Mouse (Mus musculus) adrenal gland, postnatal 4 days (tissue): Measurements from ENCODE around the gene Gm4969. TPM values are rescaled to one million over a fixed set of nuclear protein-coding genes. Genes with fewer than 3 reads are reported as not detected.
A peak's percentile ranks its signal among the peaks of the same experiment; 100 is the strongest.

Experiments used
- DNase-seq, 2 experiments: peaks; one replicate each; pipeline ENCODE4 v3.0.0; 2021 to 2022; ENCODE audit warnings: low spot score in 2 of 2, mixed read lengths in 2 of 2
- total RNA-seq, 2 experiments: library from RNA; stranded (reverse); gene quantifications; 2 replicates each; pipeline ENCODE4 v1.2.3; 2021

Gm4969 gene
- total RNA-seq, 2 experiments from 2014 or later = 0.59 to 0.98 TPM

DNA sequence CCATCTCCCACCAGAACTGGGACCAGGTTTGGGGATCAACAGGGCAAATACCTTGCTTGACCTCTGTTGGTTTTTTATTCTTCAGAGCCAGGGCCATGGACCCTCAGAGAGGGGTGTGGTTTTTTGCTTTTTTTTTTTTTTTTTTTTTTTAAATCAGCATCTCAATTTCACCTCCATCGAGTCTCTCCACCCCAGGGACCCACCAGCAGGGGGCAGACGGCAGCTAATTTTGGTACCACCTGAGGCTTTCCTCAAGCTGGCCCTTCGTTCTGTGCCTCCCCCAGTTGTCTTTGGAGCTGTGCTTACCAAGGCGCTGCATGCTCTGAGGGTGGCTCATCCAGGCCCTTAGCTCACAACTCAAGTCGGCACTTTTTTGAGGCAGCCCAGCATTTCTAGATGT, 19.2 kb upstream of the Gm4969 start:
- no peak for DNase-seq

DNA sequence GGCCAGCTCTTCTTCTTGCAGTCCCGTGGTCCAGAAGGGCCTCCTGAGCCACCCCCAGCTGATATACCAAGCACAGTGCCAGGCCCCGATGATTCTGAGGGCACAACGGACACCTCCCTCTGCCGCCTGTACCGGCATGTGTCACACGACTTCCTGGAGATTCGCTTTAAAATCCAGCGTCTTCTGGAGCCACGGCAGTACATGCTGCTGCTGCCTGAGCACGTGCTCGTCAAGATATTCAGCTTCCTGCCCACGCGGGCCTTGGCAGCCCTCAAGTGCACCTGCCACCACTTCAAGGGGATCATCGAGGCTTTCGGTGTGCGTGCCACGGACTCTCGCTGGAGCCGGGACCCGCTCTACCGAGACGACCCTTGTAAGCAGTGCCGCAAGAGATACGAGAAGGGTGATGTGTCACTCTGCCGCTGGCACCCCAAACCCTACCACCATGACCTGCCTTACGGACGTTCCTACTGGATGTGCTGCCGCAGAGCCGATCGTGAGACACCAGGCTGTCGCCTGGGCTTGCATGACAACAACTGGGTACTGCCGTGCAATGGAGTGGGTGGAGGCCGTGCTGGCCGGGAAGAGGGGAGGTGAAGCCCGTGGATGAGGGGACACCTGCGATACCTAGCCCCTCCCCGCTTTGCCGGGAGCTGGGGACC, 18.6 kb upstream of the Gm4969 start:
- no peak for DNase-seq

DNA sequence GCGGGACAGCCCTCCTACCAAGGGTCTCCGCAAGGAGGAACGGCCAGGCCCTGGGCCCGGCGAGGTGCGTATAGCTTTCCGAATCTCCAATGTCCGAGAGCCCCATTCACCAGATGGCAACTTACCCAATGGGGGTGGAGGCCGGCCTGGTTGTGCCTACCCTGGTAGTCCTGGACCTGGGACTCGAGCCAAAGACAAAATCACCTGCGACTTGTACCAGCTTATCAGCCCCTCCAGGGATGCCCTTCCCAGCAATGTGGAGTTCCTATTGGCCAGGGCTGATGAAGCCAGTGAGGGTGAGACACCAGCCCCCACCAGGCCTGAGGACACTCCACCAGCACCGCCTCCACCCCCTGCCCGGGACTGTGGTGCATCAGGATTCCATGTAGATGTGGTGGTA, 18.0 kb upstream of the Gm4969 start:
- DNase-seq = no peak

DNA sequence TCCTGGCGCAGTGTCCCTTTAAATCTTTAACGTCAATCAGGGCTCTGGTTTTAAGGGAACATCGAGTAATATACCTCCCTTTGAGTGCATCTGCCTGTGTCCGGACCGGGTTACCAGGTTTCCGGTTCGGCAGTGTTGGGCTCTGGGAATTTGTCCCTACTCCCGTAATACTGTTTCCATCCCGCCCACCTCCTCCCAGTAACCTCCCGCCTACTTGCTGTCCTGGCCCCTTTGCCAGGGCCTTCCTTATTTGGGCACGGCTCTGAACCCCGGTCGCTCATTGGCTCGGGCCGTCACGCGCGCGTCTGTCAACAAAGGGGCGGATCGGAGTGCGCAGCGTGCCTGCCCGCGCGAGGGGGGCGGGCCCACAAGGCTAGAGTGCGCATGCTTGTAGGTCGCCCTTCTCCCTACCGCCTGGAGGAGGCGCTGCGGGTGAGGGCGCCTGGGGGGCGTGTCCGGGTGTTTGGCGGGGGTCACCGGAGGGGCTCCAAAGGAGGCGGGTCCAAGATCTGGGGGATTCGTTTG, 13.2 kb upstream of the Gm4969 start:
- peak; percentile 92 to 98 for DNase-seq

DNA sequence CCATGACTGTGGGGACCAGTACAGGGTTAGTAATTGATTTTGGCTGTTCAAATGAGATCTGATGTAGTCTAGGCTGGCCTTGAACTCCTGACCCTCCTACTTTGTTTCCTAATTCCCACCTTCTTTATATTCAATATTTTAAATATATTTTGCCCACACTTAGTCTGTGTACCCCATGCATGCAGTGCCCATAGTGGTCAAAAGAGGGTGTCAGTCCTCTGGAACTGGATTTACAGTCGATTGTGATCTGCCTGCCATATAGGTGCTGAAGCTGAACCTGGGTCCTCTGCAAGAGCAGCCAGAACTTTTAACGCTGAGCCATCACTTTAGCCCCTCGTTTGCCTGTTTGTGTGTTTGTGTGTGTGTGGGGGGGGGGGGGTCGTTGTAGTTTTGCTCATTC, 12.5 kb upstream of the Gm4969 start:
- DNase-seq = no peak

DNA sequence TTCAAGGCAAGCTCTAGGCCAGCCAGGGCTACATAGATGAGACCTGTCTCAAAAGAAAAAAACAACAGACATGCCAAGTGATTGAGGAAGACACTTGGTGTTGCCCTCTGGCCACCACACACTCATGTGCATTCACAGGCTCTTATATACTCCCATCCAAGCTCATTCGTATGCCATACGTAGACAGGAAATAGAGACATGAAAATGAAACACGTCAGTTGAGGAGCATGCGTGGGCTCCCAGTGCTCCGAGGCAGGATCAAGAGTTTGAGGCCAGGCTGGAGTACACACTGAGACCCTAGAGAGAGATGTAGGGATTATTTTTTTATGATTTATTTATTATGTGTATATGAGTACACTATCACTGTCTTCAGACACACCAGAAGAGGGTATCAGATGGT, 11.2 kb upstream of the Gm4969 start:
- DNase-seq = no peak

DNA sequence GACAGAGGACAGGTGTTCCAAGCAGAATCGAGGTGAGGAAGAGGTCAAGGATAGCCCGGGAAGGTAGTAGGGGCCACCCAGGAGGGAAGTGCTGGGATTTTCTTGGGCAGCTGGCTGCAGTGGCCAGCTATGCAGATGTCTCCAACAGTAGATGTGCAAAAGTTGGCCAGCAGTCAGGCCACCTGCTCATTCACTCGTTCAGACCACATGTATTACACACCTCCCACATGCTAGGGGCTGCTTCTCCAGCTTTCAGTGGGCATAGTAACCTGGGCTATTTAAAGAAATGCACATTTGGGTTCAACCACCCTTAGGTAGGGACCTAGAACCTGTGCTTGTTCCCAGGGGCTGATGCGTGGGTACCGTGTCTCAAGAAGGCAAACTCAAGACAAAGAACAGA, 9.6 kb upstream of the Gm4969 start:
- DNase-seq = no peak

DNA sequence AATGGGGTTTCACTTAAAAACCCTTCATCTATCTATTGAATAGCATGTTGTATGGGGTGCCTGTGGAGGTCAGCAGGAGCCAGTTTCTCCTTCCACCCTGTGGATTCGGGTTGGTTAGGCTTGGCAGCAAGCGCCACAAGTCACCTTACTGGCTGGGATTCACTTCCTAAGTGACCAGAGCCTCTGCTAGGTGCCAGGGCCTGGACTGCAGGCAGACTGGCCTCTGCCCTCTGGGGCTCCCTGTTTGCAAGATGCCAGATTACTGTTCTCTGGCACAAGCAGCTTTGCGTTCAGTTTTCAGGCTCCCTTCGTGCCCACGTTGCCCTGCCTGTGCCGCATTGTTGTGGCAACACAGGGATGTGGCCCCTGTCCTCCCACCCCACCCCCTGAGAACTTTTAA, 6.5 kb upstream of the Gm4969 start:
- no peak for DNase-seq

DNA sequence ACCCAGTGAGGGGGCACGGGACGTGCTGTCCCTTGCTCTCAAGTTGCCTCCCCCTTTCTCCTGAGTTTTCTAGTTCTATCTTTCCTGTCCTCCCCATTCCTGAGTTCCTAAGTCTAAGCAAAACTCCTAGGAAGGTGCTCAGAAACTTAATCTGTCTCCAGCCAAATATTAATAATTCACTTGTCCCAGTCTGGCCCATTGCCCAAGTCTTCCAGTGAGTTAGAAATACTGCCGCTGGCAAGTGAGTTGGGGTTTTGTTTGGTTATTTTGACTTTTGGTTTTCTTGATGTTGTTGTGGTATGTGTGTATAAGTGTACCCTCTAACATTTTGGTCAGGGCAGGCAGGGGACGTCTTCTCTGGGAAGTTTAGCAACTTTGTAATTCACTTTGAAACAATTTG, 3.5 kb upstream of the Gm4969 start:
- no peak for DNase-seq

DNA sequence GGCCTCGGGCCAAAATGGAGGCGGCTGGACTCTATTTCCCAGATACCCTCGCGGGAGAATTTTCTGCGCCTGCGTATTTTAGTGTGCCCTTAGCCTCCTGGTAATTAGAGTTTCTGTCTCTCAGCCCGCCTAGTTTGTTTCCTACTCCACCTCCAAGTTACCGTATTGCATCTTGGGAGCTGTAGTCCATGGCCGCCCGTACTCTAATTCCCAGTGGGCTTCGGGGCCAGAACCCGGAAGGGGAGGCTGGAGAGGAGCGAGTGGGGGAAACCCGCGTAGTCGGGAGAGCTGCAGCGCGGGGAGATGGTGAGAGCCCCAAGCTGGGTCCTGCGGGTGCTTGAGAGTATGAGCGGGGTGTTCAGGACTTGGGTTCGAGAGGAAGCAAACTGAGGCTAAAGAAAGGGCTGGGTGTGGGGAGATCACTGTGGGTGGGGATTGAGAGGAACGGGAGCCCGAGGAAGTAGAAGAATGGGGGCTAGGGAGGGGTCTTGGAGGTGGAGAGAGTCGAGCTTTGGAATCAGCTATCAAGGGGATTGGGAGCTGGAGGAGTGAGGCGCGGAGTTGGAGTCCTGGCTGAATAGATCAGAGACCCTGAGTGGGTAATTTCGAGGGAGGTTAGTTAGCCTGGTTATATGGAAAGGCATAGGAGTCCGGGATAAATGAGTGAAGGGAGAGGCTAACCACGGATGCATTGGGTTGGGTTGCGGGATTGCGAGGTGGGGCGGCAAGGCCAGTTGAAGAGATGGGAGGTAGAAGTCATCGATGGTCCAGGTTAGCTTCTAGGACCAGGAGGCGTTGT, 1.7 kb upstream of the Gm4969 start, which contains the start of gene Fbxo46:
Gene Fbxo46, plus strand, starts transcription at position 229 of the 799 bp plus-strand sequence.
- DNase-seq = peak; percentile 67 to 84

DNA sequence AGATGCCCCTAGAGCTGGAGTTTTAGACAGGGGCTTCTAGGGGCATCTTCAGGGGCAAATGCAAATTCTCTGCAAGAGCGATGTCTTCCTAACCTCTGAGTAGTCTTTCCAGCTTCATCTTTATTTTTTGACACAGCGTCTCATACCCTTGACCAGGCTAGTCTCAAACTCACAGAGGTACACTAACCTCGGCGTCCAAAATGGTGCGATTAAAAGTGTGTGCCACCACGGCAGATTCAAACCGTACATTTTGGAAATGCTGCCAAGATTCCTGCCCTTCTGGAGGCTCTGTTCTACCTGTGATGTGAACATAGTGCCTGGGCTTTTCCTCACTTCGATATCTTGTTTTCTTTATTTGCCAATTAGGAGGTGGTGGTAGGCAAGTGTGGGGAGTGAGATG, 915 bp upstream of the Gm4969 start:
- no peak for DNase-seq

DNA sequence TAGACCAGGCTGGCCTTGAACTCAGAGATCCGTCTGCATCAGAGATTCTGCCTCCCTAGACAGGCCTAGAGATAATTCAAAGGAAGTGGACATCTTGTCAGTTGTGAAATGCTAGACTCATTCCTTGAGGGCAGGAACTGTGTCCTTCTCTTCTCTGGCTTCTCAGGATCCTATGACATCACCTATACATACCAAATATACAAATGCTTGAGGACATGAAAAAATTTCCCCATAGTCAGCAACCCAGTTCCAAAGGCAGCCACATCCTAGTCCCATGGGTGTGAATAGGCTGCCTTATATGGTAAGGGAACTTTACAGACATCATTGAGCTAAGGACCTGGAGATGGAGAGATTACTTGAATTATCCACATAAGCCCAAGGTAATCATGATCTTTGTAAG, 8.6 kb downstream of the Gm4969 start:
- no peak for DNase-seq

DNA sequence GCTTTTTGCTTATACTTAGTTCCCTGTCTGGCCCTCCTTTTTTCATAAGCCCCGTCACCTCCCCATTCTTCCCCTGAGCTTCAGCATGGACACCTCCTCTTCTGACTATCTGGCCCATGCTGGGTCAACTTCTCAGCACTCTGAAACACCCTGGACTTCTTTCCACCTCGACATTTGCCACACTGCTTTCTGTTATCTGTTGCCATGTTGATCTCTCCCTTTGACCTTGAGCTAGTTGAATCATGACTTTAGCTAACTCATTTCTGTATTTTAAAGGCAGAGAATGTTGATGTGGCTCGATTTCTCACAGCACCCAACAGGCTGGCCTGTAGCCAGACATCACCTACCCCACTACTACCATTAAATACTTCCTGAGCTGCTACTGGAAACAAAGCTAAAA, 10.7 kb downstream of the Gm4969 start:
- DNase-seq = no peak

DNA sequence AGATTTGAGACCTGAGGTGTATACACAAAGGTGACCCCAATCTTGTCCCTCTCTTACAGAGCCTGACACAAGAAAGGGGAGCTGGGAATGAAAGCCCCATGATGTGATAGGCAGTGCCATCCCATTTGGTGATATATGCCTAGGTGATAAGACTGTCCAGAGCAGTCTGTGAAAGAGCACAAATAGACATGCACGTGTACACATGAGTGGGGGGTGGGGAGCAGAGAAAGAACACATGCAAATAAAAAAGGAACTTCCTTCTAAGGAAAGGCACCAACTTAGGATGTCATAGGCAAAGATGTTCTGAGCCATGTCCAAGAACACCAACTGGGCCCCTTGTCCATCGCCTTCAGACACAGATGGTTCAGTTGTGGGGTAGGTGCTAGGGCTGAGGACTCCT, 13.7 kb downstream of the Gm4969 start:
- DNase-seq = no peak

DNA sequence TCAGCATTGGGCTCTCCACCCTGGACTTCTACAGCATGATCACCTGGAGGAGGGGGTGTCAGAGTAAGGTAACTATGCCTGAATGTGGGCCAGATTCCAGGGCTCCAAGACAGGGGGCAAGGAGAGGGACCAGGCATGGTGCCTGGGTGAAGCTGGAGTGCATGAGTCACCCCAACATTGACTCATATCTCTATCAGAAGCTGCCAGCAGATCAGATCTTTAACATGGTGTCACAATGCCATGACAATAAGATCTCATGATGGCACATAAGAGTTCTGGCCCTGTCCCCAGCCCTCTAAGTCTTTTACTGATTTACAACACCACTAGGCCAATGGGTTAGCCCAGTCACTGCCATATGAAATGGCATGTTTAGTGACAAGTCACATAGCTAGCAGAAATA, 14.4 kb downstream of the Gm4969 start:
- no peak for DNase-seq

DNA sequence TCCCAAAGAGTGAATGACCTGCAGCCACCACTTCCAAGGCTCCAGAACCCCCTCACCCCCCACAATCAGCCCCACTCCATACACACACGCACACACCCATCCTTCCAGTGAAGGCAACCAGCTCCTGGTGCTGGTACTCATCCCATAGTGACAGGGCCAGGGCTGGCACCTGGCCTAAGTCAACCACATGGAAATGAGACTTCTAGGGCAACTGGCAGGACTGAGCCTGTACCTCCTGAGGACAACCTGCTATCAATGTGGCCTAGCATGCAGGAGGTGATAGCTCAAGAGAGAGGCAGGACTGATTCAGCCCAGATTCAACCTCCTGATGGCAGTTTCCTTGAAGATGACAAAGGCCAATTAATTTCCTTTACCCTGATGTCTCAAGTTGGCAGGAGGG, 17.9 kb downstream of the Gm4969 start:
- no peak for DNase-seq

DNA sequence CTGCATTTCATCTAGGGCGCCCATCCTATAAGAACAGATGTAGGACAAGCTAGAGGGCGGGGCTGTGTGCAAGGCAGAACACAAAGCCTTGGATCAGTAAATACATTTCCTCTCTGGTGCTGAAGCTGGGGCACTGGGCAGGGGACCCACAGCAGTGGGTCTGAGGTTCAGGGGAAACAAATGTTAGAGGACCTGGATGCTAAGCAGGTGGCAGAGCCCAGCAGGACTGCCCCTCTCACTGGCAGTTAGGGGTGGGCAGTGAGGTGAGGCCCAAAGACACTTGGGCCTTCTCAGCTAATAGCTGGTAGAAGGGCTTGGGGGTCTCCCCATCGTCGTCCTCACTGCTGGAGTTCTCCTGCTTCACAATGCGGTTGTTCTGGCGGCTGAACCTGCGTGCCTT, 19.4 kb downstream of the Gm4969 start:
- no peak for DNase-seq

DNA sequence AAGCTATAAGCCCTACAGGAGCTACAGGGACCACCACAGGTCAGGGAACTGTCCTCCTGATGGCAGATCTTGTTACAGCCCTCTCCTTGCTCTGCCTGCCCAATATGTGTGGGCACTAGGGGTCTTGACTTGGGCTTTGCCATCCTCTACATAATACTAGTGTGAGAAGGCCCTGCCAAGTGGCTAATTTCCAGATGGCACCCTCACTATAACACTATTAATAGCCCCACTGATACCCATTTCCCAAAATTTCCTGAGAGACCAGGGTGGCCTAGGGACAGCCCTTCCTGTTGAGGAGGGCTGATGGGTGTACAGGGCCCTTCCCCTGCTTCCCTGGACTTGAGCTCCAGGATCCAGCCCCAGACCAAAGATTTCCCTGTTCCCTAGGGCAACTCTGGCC, 20.3 kb downstream of the Gm4969 start:
- no peak for DNase-seq

DNA sequence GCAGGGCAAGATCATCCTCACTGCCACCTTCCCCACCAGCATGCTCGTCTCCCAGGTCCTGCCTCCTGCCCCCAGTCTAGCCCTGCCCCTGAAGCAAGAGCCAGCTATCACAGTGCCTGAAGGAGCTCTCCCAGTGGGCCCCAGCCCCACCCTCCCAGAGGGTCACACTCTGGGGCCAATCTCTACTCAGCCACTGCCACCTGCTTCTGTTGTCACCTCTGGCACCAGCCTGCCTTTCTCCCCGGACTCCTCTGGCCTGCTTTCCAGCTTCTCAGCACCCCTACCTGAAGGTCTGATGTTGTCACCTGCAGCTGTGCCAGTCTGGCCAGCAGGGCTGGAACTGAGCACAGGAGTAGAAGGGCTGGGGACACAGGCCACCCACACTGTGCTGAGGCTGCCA, 21.0 kb downstream of the Gm4969 start:
- no peak for DNase-seq

DNA sequence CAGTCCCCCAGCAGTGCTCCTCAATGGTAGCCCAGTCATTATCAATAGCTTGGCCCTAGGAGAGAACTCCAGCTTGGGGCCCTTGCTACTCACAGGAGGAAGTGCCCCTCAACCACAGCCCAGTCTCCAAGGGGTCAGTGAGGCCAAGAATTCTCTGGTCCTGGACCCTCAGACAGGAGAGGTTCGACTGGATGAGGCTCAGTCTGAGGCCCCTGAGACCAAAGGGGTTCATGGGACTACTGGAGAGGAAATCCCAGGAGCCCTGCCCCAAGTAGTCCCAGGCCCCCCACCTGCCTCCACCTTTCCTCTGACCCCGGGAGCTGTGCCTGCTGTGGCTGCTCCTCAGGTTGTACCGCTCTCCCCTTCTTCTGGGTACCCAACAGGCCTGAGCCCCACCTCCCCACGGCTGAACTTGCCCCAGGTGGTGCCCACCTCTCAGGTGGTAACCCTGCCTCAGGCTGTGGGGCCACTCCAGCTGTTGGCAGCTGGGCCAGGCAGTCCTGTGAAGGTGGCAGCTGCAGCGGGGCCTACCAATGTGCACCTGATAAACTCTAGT, 21.7 kb downstream of the Gm4969 start:
- DNase-seq = no peak

DNA sequence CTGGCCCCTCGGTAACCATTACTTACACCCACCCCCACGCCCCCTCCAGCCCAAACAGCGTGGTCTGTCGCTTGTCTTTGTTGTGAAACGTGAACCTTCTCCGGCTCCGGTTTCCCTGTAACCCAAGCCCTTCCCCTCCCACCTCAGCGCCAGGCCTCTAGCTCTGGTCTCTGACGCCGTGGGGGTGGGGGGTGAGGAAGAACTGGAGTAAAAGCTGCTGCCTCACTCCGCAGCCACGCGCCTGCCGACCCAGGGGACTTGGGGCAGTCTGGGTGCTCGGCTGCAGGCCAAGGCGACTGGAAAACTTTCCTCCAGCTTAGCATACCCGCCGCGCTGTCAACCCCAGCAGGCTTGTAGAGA, 22.4 kb downstream of the Gm4969 start:
- peak in 1 of 2 experiments; percentile 60 for DNase-seq
